Mouse (Mus musculus) regulatory T cell (primary cell): ENCODE data around the gene Trim13.
"Not testable (repeated sequence)": the region's sequence is repeated elsewhere in the genome, so short reads cannot be mapped to it uniquely, and the experiment has no call there.

Source experiments
- in situ Hi-C: fragments of 300-600 bp; cut with MboI, MseI; formaldehyde crosslinking; loops from one replicate; pipeline ENCODE4 v1.15.1; 2025; ENCODE audit warnings: high pct_unique_total_duplicates

The Trim13 gene

GRCm38 (mm10) chr14:61597968-61598367 is at the start of gene Trim13:
Trim13 (plus strand) TSS chr14:61598247.
- in situ Hi-C loops, result no loop called here

GRCm38 (mm10) chr14:61548614-61549013 is 49.4 kb upstream of the Trim13 start:
- in situ Hi-C loops, result no loop called here

GRCm38 (mm10) chr14:61555931-61556288 is 42.1 kb upstream of the Trim13 start:
- in situ Hi-C loops, result no loop called here

- in situ Hi-C loops, result no loop called here
Measured at GRCm38 (mm10) chr14:61556289-61557147, 41.5 kb upstream of the Trim13 start, which contains the start of gene Spryd7. Spryd7 (minus strand) TSS chr14:61556886.

- in situ Hi-C loops, result no loop called here
Measured at GRCm38 (mm10) chr14:61558901-61559300, 39.1 kb upstream of the Trim13 start.

- in situ Hi-C loops, result loop anchor here (10.0 kb wide), 1 partner anchor 895 kb away; the partner anchor contains the start of gene Gucy1b2
Measured at GRCm38 (mm10) chr14:61559856-61560255, 38.2 kb upstream of the Trim13 start.

GRCm38 (mm10) chr14:61566211-61566610 is 31.8 kb upstream of the Trim13 start:
- in situ Hi-C loops, result loop anchor here (10.0 kb wide), 1 partner anchor 889 kb away; the partner anchor contains the start of gene Gucy1b2

GRCm38 (mm10) chr14:61569344-61569743 is 28.7 kb upstream of the Trim13 start:
- in situ Hi-C loops, result loop anchor here (10.0 kb wide), 1 partner anchor 885 kb away; the partner anchor contains the start of gene Gucy1b2

- in situ Hi-C loops, result loop anchor here (5.0 kb wide), 1 partner anchor 681 kb away; no protein-coding TSS in a partner anchor
Measured at GRCm38 (mm10) chr14:61571366-61571765, 26.7 kb upstream of the Trim13 start.

- in situ Hi-C loops, result loop anchor here (5.0 kb wide), 1 partner anchor 680 kb away; no protein-coding TSS in a partner anchor
Measured at GRCm38 (mm10) chr14:61572131-61572530, 25.9 kb upstream of the Trim13 start.

GRCm38 (mm10) chr14:61575066-61575465 is 23.0 kb upstream of the Trim13 start:
- in situ Hi-C loops, result no loop called here

GRCm38 (mm10) chr14:61575941-61576340 is 22.1 kb upstream of the Trim13 start:
- in situ Hi-C loops, result no loop called here

- in situ Hi-C loops, result no loop called here
Measured at GRCm38 (mm10) chr14:61589288-61590065, 8.6 kb upstream of the Trim13 start.

- in situ Hi-C loops, result no loop called here
Measured at GRCm38 (mm10) chr14:61596719-61597426, 1.2 kb upstream of the Trim13 start.

GRCm38 (mm10) chr14:61599057-61599806 is 1.2 kb downstream of the Trim13 start:
- in situ Hi-C loops, result no loop called here

GRCm38 (mm10) chr14:61601348-61601747 is 3.3 kb downstream of the Trim13 start:
- in situ Hi-C loops, result no loop called here

- in situ Hi-C loops, result no loop called here
Measured at GRCm38 (mm10) chr14:61603069-61603755, 5.2 kb downstream of the Trim13 start.

GRCm38 (mm10) chr14:61604081-61604480 is 6.0 kb downstream of the Trim13 start:
- in situ Hi-C loops, result no loop called here

- in situ Hi-C loops, result not testable (repeated sequence)
Measured at GRCm38 (mm10) chr14:61606088-61606487, 8.0 kb downstream of the Trim13 start.

- in situ Hi-C loops, result no loop called here
Measured at GRCm38 (mm10) chr14:61607157-61607556, 9.1 kb downstream of the Trim13 start, which contains the start of gene Kcnrg. Kcnrg (plus strand) TSS chr14:61607457.
